Mouse (Mus musculus) cerebellum, adult 2 months (tissue): ENCODE measurements around the gene Fap. TPM values are rescaled to one million over a fixed set of nuclear protein-coding genes. Genes with fewer than 3 reads are reported as not detected.

Experiments
- DNase-seq, 2 experiments: peaks; one replicate each; pipeline ENCODE4 v3.0.0; 2021
- H3K27ac ChIP-seq: fragments of 200-500 bp; 2 replicates; pipeline ENCODE4 v1.5.1; 2012; ENCODE audit warnings: low read length, control low read depth, inconsistent platforms; ENCODE audit not compliant: insufficient read depth
- H3K27me3 ChIP-seq: fragments of 200-500 bp; 2 replicates; pipeline ENCODE4 v1.6.1; 2012; ENCODE audit warnings: inconsistent platforms, mild to moderate bottlenecking, low read length, moderate library complexity; ENCODE audit not compliant: control insufficient read depth, insufficient read depth
- H3K4me1 ChIP-seq: fragments of 200-500 bp; 2 replicates; pipeline ENCODE4 v1.6.1; 2011; ENCODE audit warnings: low read length; ENCODE audit not compliant: control insufficient read depth, insufficient read depth
- H3K4me3 ChIP-seq: fragments of 200-500 bp; replicated peaks from 2 replicates; pipeline ENCODE3; 2011; ENCODE audit warnings: mild to moderate bottlenecking, low read depth, low read length, control low read depth; ENCODE audit not compliant: insufficient read depth
- CTCF ChIP-seq: fragments of 200-500 bp; IDR thresholded peaks from 2 replicates; pipeline ENCODE4 v1.5.1; 2011; ENCODE audit warnings: low read depth, mild to moderate bottlenecking, control low read depth, low read length, moderate library complexity, borderline replicate concordance; ENCODE audit not compliant: insufficient read depth
- POLR2A ChIP-seq: fragments of 200-500 bp; IDR thresholded peaks from 2 replicates; pipeline ENCODE4 v1.6.1; 2011; ENCODE audit warnings: low read length, control low read depth, borderline replicate concordance; ENCODE audit not compliant: insufficient read depth
- WGBS: fragments of 180-500 bp; shearing (Covaris S2); methylation state at CpG from one replicate; pipeline ENCODE4 v1.1.7; 2018; 5-methylcytosine and 5-hydroxymethylcytosine counted together
- polyA plus RNA-seq: library from polyadenylated mRNA; depleted of rRNA; stranded (reverse); fragments of >200 nt; gene quantifications from 2 replicates; pipeline ENCODE4 v1.2.3, GENCODE M21; 2012

The Fap gene
- polyA plus RNA-seq, 1 experiment, result 0.75 TPM

DNA sequence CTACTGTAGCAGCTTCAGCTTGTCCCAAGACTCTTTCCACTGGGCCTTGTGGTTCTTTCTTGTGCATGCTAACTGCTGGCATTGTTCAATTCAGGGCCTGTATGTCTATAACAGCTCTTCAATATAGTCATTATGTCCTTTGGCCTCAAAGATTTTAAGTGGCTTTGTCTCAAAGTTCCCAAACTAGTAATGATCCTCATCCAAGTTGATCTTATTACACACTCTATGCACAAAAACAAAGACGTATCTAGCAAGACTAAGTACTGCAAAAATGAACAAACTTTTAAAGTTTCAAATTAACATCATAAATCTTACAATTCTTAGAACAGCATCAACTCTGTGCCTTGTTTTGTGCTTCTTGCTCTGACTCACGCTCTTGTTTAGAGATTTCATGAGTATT lies 20.6 kb upstream of the Fap start:
- no peak for DNase-seq
- TF ChIP-seq CTCF (no peak), POLR2A (no peak)
- no peaks in the 10 kb centered on the region for H3K4me1 ChIP-seq
- 89% methylated on average over 2 of the region's 2 CpGs for WGBS
- H3K4me3 ChIP-seq, result no peak overlapping the region
- no peak overlapping the region for H3K27ac ChIP-seq
- no peaks in the 10 kb centered on the region; the same call in 1 of the 2 replicates for H3K27me3 ChIP-seq

GRCm38 (mm10) chr2:62591555-62591954 lies 17.7 kb upstream of the Fap start:
- TF ChIP-seq POLR2A, result no peak
- no peak for TF ChIP-seq CTCF
- Histone ChIP-seq H3K4me1 (no peaks in the 10 kb centered on the region), H3K27me3 (no peaks in the 10 kb centered on the region; the same call in 1 of the 2 replicates), H3K27ac (no peak overlapping the region), H3K4me3 (no peak overlapping the region)
- DNase-seq, result no peak
- WGBS, result 42% methylated on average over 3 of the region's 3 CpGs

DNA sequence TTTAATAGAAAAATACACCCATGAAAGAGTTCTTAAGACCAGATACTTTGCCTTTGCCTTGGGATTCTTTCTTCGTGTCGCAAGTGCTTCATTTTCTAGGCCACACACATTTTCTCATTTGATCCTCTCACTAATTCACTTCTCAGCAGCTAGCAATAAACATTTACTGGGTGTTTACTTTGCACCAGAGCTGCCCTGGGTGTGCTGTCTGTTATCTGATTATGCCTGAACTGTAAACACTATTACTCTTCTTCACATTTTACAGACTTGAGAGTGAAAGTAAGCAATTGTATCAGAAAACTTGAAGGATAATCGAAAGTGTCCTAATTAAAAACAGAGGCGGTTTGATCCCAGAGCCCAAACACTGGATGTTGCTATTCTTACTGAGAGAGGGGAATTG lies 15.5 kb upstream of the Fap start:
- WGBS, result 94% methylated on average over 4 of the region's 4 CpGs
- TF ChIP-seq POLR2A (no peak), CTCF (no peak)
- Histone ChIP-seq H3K4me1 (no peaks in the 10 kb centered on the region), H3K4me3 (no peak overlapping the region), H3K27me3 (no peaks in the 10 kb centered on the region; the same call in 1 of the 2 replicates), H3K27ac (no peak overlapping the region)
- DNase-seq, result no peak

GRCm38 (mm10) chr2:62585769-62586168 lies 11.9 kb upstream of the Fap start:
- H3K4me1 ChIP-seq, result no peaks in the 10 kb centered on the region
- no peak for DNase-seq
- TF ChIP-seq CTCF (no peak), POLR2A (no peak)
- H3K27me3 ChIP-seq, result no peaks in the 10 kb centered on the region; the same call in 1 of the 2 replicates
- no peak overlapping the region for H3K4me3 ChIP-seq
- H3K27ac ChIP-seq, result no peak overlapping the region
- 89% methylated on average over 5 of the region's 5 CpGs for WGBS

DNA sequence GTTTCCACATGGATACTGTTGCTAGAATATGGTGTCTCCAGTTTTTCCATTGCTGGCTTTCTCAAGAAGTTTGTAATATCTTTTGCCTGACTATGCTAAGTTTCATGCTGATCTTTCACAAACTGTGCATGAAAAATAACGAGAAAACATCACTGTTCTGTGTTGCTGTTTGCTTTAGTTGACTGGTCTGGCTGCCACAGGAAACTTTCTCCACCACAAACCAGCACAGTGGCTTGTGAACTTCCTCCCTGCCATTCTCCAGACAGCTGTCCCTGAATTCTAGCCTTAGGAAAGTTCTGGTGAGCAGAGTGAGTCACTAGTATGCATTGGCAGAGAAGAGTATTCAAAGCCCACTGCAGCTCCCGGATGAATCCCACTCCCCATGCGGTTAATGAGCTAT lies 1.1 kb upstream of the Fap start:
- H3K4me3 ChIP-seq, result no peak overlapping the region
- DNase-seq, result no peak
- TF ChIP-seq POLR2A, result no peak
- TF ChIP-seq CTCF, result no peak
- 75% methylated on average over 3 of the region's 3 CpGs for WGBS
- no peaks in the 10 kb centered on the region for H3K4me1 ChIP-seq
- H3K27ac ChIP-seq, result no peak overlapping the region
- H3K27me3 ChIP-seq, result no peaks in the 10 kb centered on the region

- Histone ChIP-seq H3K27me3 (no peaks in the 10 kb centered on the region), H3K27ac (no peak overlapping the region), H3K4me1 (no peaks in the 10 kb centered on the region), H3K4me3 (no peak overlapping the region)
- TF ChIP-seq POLR2A, result no peak
- TF ChIP-seq CTCF, result no peak
- 79% methylated on average over 7 of the region's 7 CpGs for WGBS
- DNase-seq, result no peak
These were observed 375 bp upstream of the Fap start for GRCm38 (mm10) chr2:62574250-62574649.

- no peak for DNase-seq
- Histone ChIP-seq H3K4me1 (no peaks in the 10 kb centered on the region), H3K27ac (no peak overlapping the region), H3K4me3 (no peak overlapping the region), H3K27me3 (no peaks in the 10 kb centered on the region)
- TF ChIP-seq POLR2A, result no peak
- no peak for TF ChIP-seq CTCF
- WGBS, result 63% methylated on average over 10 of the region's 10 CpGs
These were observed 649 bp downstream of the Fap start for GRCm38 (mm10) chr2:62573099-62573752.

GRCm38 (mm10) chr2:62564687-62565086 lies 9.2 kb downstream of the Fap start:
- WGBS, result 92% methylated on average over 1 of the region's 1 CpGs
- no peak overlapping the region for H3K27ac ChIP-seq
- H3K4me1 ChIP-seq, result no peaks in the 10 kb centered on the region
- no peak for TF ChIP-seq POLR2A
- no peak for TF ChIP-seq CTCF
- DNase-seq, result no peak
- H3K4me3 ChIP-seq, result no peak overlapping the region
- no peaks in the 10 kb centered on the region for H3K27me3 ChIP-seq

GRCm38 (mm10) chr2:62562661-62563485 lies 11.0 kb downstream of the Fap start:
- TF ChIP-seq CTCF (no peak), POLR2A (no peak)
- Histone ChIP-seq H3K4me3 (no peak overlapping the region), H3K27me3 (no peaks in the 10 kb centered on the region), H3K4me1 (no peaks in the 10 kb centered on the region), H3K27ac (no peak overlapping the region)
- 72% methylated on average over 5 of the region's 5 CpGs for WGBS
- no peak for DNase-seq
